Mouse (Mus musculus) G1E (cell line): Measurements from ENCODE around the gene Tmem270.

Experiments used
- CTCF ChIP-seq: IDR thresholded peaks from 2 replicates; pipeline ENCODE4 v1.5.1; 2012; ENCODE audit warnings: low read depth, low read length, inconsistent platforms, mixed read lengths
- GATA1 ChIP-seq: IDR thresholded peaks from 2 replicates; pipeline ENCODE4 v1.6.1; 2012; ENCODE audit warnings: borderline replicate concordance, low read length, inconsistent platforms, mixed read lengths

GRCm38 (mm10) chr5:134919097-134919496 is 12.6 kb upstream of the Tmem270 start:
- no peak for TF ChIP-seq GATA1
- no peak for TF ChIP-seq CTCF
